Mouse (Mus musculus) right cerebral cortex, postnatal 4 days (tissue): ENCODE measurements at regions not wholly inside any gene's neighbourhood (a gene's known extent, or its start where the extent isn't known, plus 50 kb on each side); places are given as distances from the start of the nearest gene placed in this dataset.

Source experiments
- DNase-seq: peaks from one replicate; pipeline ENCODE4 v3.0.0-alpha.2; 2022

GRCm38 (mm10) chr15:102776218-102776850, 54.4 kb upstream of the Calcoco1 start:
- no peak for DNase-seq

- no peak for DNase-seq
Observed at GRCm38 (mm10) chr15:102780626-102781025, 58.6 kb upstream of the Calcoco1 start.

- DNase-seq = no peak
Observed at GRCm38 (mm10) chr15:102782988-102783799, 61.2 kb upstream of the Calcoco1 start.

GRCm38 (mm10) chr15:102785055-102785820, 63.3 kb upstream of the Calcoco1 start:
- DNase-seq = peak; percentile 67

- DNase-seq = peak; percentile 58
Observed at GRCm38 (mm10) chr15:102788846-102789518, 67.0 kb upstream of the Calcoco1 start.

- DNase-seq = peak; percentile 50
Observed at GRCm38 (mm10) chr15:102797020-102797618, 75.1 kb upstream of the Calcoco1 start.

GRCm38 (mm10) chr15:102800049-102800448, 78.1 kb upstream of the Calcoco1 start:
- DNase-seq = no peak

- DNase-seq = no peak
Observed at GRCm38 (mm10) chr15:102802265-102802813, 80.4 kb upstream of the Calcoco1 start.

GRCm38 (mm10) chr15:102807353-102807752, 85.4 kb upstream of the Calcoco1 start:
- peak; percentile 63 for DNase-seq

- DNase-seq = no peak
Observed at GRCm38 (mm10) chr15:102819181-102819580, 97.2 kb upstream of the Calcoco1 start.

GRCm38 (mm10) chr15:102839688-102840087, 81.2 kb upstream of the Hoxc13 start:
- no peak for DNase-seq

- no peak for DNase-seq
Observed at GRCm38 (mm10) chr15:102862374-102862773, 58.5 kb upstream of the Hoxc13 start.

- no peak for DNase-seq
Observed at GRCm38 (mm10) chr15:102866788-102867187, 54.1 kb upstream of the Hoxc13 start.
